Mouse (Mus musculus) left cerebral cortex, postnatal 10 days (tissue): ENCODE data around the gene Nat10. TPM values are rescaled to one million over a fixed set of nuclear protein-coding genes. Genes with fewer than 3 reads are reported as not detected.

Experiments used
- DNase-seq, 2 experiments: peaks; one replicate each; pipeline ENCODE4 v3.0.0; 2021 to 2022; ENCODE audit warnings: low spot score in 2 of 2, mixed read lengths in 1 of 2; ENCODE audit errors: extremely low spot score in 1 of 2
- intact Hi-C: fragments of 180-260 bp; cut with DNase I; formaldehyde crosslinking; loops from one replicate; pipeline ENCODE4 v1.15.1; 2025
- total RNA-seq, 2 experiments: library from RNA; stranded (reverse); gene quantifications; 2 replicates each; pipeline ENCODE4 v1.2.3; 2021

Nat10 gene
- total RNA-seq, 2 experiments from 2014 or later = 30.6 to 37.4 TPM

DNA sequence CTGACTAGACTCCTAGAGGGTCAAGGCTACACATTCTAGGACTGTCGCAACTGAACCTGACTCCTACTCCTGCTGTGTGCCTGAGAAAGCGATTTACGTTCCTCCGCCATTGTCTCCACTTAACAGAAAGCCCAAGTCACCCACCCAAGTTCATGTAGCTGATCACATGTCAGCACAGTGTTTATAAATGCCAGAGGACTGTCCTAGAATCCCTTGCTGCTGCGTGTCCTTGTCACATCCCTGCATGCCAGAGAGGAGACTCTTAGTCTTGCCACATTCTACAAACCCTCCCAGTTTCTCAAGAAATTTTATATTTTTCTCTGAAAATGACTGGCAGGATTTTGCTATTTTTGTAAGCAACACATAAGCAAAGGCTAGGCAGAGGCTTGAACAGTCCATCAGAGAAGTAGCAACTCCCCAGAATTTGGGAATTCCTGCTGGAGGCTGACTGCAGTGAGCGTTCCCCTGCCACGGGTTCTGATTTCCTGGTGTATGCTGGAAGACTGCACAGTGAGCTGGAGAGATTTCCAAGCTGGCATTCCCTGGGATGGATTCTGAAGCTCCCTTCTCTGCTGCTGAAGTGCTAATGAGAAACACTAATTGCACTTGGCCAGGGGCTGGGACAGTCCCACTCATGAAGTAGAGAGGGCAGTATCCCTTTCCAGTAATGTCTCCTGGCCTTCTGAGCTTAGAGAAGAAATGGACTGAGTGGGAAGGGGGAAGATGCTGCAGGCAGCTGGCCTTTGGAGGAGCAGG, 83.3 kb downstream of the Nat10 start:
- intact Hi-C loops = no loop called here
- DNase-seq = peak in 1 of 2 experiments; percentile 20

DNA sequence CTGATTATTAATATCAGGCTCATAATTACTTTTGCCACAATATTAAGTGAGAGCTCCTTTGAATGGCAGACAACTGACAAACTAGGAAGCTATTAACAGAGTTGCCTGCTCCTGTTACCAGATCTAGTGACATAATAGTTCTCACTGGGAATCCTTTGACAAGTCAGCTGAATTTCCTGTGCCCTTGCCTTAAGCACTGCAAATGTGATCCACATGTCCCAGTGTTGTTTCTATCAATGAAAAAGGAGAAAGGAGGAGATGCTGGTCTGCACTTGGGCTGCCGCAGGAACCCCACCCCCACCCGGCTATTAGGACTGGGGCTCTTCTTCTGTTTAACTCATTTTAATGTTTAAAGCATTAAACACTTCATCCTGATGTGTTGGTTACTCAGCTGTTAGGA, 84.3 kb downstream of the Nat10 start:
- intact Hi-C loops = no loop called here
- no peak for DNase-seq

DNA sequence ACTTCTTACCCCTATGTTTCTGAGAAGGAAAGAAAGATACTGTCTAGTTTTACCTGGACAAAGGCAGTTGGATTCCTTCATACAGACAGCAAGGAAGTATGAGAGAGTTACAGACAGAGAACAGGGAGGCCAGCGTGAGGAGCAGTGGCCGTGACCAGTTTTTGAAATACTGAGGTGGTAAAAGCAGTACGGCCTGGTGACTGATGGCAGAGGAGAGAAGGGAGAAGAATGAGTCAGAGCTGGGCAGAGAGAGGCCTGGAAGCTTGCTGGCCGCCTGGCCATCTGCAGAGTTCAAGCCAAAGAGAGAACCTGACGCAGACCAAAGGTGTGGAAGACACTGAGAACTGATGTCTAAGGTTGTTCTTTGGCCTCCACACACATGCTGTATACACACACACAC, 85.7 kb downstream of the Nat10 start:
- DNase-seq = no peak
- intact Hi-C loops = no loop called here

DNA sequence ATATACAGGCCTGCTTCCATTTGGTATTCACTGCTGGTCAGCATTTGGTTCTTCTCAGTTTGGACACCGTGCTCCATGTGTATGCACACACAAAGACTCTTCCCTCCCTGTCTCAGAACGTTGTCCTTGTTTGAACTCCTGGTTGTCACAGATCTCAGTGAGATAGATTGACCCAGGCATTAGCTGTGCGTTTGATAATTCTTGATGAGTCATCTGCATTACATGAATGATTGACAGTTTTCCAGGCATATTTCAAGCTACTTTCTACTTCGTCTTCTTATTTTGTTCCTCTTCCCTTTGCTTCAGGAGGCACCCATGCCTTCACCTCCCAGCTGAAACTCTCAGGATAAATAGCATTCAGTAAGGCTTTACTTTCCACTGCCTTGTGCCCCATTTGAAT, 87.5 kb downstream of the Nat10 start:
- DNase-seq = no peak
- intact Hi-C loops = no loop called here

DNA sequence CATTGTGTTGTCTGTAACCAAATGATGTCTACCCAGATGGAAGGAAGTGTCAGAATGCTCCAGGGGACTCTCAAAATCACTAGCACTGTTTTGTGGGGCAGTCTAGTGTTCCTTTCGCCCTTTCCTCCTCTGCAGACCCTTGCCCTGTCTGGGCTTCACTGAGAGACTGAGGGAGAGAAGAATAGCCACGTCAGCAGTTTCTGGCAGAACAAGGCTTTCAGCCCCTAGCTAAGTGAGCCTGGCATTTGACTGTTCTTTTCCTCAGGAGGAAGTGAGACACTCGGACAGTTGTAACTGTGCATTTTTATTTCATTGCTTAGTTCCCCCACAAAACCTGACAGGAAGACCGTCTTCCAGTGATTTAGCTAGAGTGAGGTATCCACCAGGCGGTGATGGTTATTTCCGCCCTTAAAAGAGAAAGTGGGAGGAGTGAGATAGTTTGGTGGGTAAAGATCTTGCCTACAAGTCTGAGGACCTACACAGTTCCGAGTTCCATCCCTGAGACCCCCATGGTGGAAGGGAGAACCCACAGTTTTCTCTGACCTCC, 88.4 kb downstream of the Nat10 start:
- DNase-seq = no peak
- intact Hi-C loops = no loop called here

Other genes starting within 250 kb of the Nat10 start
- 10 to 100 TPM; 10.7 to 11.0 TPM for gene Abtb2, start 195.0 kb downstream of the Nat10 start, total RNA-seq
- gene Caprin1, start 36.4 kb upstream of the Nat10 start, total RNA-seq = 100 to 1,000 TPM; 391 to 397 TPM
- gene Lmo2, start 196.7 kb upstream of the Nat10 start, total RNA-seq = 10 to 100 TPM; 17.2 to 21.3 TPM